Mouse (Mus musculus): ENCODE results near the gene Slco1a6. TPM values are rescaled to one million over a fixed set of nuclear protein-coding genes. Genes with fewer than 3 reads are reported as not detected.

Slco1a6 gene
- not detected in 2 replicates for polyA plus RNA-seq (2021; fragmentation: Nextera tagmentation)
- long read RNA-seq, experiment 1: 0 reads
- long read RNA-seq, experiment 2: 0 reads

DNA sequence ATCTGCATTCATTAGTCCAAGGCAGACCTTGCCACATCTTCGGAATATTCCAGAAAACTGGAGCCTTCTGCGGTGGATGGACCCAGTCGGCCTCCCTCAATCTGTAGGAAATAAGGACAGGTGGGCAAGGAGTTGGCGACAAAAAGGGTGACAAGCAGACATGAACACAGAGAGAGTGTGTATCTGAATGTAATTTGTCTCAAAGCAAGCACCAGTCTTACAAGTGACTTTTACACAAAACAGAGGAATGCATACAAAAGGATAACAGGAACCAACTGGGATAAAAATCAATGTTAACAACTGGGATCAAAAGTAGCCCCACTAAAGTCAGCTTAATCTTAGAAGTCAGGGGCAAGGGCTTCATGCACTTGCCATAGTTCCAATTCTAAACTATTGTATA is at the start of gene Slco1a6:
Gene Slco1a6 (minus strand): TSS at position 101 of the 400 bp plus-strand sequence.

Other genes starting within 250 kb of the Slco1a6 start
- not detected in 2 replicates for gene Gm6614, start 197.1 kb downstream of the Slco1a6 start, polyA plus RNA-seq (2021; fragmentation: Nextera tagmentation)
- gene Iapp, start 89.9 kb upstream of the Slco1a6 start, polyA plus RNA-seq (2021; fragmentation: Nextera tagmentation): not detected in 2 replicates
- gene Slco1a5, start 114.5 kb upstream of the Slco1a6 start, polyA plus RNA-seq (2021; fragmentation: Nextera tagmentation): 0.05 and 0.97 TPM in 2 replicates
- gene Pyroxd1, start 137.1 kb upstream of the Slco1a6 start, polyA plus RNA-seq (2021; fragmentation: Nextera tagmentation): 8.0 and 8.6 TPM in 2 replicates
- 14.7 and 16.2 TPM in 2 replicates for gene Recql, start 178.6 kb upstream of the Slco1a6 start, polyA plus RNA-seq (2021; fragmentation: Nextera tagmentation)
- gene Golt1b, start 178.7 kb upstream of the Slco1a6 start, polyA plus RNA-seq (2021; fragmentation: Nextera tagmentation): 59.6 and 108 TPM in 2 replicates
- gene Spx, start 204.9 kb upstream of the Slco1a6 start, polyA plus RNA-seq (2021; fragmentation: Nextera tagmentation): 0.28 TPM in 1 of 2 replicates, not detected in the other

Data from layer of hippocampus, adult 6 months (tissue).